Mouse (Mus musculus): ENCODE measurements at regions not wholly inside any gene's neighbourhood (a gene's known extent, or its start where the extent isn't known, plus 50 kb on each side); places are given as distances from the start of the nearest gene placed in this dataset.

DNA sequence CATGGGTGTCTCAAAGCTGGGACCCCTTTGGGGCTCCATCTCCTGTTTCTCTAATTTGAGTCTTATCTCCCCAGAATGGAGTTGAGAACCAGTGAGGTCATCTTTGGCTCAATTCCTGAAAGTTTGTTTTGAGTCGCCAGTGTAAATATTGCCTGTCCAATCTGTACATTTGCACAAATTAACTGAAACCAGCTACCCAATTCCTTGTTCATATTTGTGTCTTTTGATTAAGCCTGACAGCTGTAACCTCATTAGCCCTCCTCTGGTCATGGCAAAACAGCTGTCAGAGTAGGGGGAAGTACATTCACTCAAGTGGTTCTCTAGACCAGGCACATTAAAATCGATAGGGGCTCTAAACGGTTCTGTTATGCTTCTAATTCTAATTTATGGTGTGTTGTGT, 177.0 kb downstream of the Rps12 start:
- no peak for DNase-seq

DNA sequence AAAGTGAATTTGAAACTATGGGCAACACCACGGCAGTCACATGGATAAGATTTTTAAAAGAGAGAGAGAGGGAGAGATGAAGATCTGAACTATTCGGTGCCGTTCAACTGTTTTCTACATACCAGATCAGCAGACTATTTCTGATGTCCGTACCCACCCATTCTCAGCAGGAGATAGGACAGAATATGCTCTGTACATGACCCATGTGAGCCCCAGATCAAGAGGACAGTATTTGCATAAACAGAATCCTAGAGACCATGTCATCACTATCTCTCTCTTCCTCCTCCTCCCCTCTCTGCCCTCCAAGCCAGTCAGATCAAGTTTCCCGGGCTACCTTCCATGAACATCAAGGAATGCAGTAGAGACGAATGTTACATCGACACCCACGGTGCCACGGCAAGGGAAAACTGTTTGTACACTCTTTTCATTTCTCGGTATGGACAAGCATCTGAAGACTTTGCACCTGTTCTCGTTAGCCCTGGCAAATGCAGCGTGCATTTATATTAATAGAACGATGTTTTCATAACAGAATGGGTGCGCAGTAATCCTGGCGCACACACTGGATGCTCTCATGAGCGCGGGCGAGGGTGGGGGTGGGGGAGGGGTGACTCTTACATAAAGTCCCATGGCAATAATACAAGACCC, 177.7 kb downstream of the Rps12 start:
- DNase-seq = no peak

DNA sequence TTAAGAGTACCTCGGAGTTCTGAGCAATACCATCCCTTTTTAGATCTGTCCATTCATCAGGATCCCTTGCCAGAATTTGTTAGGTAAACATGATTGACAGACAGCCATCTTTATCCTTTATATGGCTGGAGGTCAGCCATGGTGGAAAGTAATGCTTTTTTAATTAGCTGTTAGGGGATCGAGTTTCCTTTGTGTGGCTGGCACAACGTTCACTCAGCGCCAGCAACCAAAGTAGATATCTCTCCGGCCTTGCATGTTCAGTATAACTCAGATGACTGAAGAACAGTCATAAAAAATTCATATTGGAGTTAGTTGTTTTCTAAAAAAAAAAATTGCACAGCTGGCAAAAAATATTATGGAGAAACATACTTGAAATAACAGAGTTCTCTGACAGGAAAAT, 186.4 kb downstream of the Rps12 start:
- DNase-seq = no peak

DNA sequence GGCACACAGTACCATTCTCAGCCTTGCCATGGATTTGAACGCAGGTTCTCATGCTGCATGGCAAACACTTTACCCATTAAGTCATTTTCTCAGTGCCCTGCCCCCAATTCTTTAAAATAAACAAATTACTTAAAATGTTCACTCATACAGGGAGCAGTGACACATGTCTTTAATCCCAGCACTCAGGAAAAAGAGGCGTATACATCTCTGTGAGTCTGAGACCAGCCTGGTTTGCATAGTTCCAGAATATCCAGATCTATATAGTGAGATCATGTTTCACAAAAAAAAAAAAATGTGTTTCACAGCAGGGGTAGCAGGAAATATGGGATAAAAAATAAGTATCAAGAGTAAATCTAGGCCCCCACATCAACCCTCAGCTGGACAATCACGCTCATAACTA, 191.5 kb downstream of the Rps12 start:
- no peak for DNase-seq

DNA sequence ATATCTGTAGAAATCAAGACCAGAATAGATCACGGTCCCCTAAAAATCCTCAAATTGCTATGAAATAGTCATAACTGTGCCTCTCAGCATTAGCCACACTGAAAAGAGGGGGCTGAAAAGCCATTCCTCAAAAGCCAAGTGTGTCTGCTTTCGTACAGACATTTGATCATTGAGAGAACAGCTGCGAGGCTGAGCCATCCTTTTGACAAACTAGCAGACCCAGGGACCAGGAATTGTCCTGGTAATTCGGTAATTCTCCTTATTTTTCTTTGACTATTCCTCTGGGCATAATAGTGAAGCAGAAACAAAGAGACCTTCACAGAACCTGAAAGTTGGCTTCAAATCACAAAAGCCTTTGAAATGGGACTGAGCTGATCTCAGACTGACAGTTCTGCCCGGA, 206.8 kb downstream of the Rps12 start:
- no peak for DNase-seq

DNA sequence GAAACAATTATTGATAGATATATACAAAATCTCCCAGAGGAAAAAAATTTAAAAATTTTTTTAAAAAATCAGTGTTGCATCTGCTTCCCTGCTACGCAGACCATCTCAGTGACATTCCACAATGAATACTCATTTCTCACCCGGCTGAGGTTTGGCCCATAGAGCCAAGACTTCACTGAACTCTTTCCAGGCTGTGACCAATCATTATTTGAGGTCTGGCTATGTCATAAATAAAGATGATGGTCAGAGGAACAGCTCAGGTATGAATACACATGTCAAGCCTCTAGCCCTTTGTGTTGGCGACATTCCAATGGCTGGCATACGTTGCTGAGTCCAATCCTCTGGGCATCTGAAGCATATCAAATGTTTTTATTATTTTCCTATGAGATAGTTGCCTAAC, 216.1 kb downstream of the Rps12 start:
- DNase-seq = no peak

DNA sequence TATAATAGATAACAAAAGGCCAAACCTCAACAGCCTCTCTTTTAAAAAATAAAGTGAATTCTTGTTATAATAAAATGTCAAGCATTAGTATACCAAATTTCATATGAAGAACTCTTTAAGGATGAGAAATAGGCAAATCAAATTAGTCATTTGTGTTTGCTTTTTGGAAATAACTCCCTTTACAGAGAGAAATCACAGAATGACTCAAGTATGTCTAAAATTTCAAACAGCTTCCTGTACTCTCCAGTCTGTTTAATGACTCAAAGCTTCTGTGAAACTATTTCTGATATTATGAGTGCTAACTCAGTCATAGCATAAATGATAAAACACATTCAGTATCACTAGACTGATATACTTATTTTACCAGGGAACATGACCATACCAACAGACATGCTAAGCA, 217.7 kb downstream of the Rps12 start:
- DNase-seq = no peak

DNA sequence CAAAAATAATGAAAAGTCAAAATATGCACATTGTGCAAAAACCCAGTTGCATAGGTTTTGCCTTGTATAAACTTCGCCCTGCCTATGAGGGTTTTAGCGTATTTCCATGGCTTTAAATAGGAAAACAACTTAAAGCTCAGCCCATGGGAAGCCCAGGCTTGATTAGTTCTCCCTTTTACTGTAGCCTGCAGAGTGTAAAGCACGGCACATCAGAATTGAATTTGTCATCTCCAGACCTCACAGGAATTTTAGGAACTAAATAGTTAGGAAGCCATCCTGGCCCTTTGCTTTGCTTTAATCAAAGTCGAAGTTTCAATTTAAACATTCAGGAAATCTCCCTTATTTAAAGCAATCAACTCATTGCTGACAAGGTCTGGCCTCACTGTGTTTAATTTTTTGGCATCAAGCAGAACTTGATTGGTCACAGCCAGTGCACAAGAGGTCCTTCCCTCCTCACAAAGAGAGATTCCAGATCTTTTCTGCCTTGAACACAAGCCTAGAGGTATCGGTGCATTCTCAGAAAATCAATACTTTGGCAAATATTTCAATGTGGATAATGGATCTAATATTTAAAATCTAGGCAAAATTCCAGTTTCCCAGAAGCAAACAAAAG, 211.8 kb upstream of the Eya4 start:
- DNase-seq = no peak

DNA sequence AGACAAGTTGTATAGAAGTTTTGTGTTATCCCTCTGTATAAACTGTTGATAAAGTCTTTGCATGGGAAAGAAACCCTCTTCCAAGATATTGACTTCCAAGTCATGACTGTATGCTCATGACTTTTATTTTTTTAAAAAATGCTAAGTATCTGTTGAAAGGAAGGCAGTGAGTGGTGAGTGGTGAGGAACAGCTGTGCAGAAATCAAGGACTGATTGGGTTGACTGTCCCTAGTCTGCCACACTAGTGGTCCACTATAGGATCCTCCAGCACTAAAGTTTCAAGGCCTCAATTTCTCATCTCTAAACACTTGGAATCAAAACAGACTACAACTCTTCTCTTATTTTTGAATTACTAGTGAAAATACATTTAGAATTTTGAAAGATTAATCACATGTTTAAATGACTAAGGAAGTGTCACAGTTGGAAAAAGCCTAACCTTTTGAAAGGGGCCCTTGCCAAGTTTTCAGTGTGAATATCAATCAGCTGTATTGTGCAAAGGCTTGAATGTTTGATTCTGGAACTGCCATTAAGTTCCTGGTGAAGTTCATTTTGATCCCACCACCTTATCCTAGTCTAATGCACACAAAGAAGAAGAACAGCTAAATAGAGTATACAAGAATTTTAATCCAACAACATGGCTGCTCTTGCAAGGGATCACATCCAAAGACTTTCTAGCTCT, 209.5 kb upstream of the Eya4 start:
- DNase-seq = no peak

DNA sequence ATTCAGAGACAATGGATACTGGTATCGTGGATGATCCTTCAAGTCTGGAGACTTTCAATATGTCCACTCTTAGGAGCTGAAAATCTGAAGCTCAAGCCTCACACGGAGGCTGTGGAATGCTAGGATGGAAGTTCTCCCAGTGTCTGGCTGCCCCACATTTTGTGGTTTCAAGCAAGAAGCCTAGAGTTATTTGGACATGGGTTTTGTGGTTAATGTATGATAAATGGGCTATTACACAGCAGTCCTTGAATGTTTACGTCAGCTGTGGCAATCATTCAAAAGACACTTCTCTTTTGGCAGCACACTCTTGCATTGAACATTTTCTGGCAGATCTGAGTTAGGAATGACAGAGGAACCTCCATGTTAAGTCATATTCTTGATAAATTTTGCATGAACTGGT, 207.2 kb upstream of the Eya4 start:
- DNase-seq = no peak

DNA sequence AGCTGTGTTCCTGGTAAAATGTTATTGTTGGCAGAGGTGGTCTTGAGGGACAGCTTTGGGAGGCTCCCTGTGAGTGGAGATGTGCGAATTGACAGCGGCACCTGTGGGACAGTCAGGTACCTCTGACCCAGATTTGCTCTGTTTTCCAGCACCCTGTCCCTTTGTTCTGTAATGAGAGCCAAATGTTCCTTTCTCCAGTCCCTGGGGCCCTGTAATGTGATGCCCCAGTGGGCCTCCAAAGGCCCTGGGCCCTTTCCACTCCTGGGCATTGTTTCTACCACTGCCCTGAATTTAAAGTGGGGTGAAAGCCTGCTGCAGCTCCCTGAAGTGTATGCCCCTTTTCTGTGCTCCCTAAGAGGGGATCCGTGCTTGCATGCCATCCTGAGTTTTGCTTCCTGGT, 198.6 kb upstream of the Eya4 start:
- DNase-seq = no peak

DNA sequence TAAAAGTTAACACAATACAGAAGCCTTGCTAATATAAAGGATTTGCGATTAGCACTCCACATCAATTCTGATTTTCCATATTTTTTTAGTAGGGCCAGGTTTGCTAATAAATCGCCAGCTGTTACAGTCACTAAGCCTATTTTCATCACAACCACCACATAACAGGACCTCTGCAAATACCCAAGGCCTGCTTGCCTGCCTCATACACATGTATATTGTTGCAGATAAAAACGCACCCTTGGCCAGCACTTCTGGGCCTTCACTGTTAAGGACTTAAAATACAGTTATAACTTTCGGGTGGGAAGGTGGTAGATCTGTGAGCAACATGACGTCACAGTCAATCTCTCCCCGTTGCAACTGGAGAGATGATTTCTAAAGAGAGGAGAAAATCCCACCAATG, 197.7 kb upstream of the Eya4 start:
- no peak for DNase-seq

DNA sequence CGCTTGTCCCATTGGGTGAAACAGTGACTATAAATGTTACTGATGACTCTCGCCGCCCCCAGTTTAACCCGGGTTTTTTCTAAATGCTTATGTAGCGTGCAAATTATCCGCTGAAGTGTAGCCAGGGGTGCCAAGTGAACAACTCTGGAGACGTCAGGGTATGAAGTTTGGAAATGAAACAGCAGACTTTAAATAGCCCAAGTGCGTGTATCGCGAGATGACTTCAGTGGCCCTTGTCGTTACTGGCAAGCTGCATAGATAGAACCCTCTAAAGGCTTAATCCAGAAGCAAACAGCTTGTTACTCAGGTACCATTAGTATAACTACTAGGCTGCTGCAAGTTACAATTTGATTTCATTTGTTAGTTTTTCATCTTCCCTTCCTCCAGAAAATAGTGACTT, 192.1 kb upstream of the Eya4 start:
- DNase-seq = no peak

DNA sequence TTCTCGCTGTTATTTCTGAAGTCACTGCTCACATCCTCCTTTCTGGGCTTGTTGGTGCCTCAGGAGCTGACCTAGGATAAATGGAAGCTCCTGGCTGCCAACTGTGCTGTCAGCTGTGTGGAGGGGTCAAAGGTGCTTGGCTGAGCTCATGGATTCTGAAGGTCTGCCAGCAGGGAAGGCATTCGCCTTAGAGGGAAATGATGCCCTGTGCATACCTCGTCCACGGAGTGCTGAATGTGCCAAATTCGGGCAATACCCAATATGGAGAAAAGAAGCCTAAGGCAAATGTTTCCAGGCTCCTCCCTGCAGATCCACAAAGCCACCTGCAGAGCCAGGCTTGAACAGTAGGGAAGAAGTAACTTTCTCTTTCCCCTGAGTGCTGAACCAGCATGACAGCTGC, 191.3 kb upstream of the Eya4 start:
- DNase-seq = no peak

DNA sequence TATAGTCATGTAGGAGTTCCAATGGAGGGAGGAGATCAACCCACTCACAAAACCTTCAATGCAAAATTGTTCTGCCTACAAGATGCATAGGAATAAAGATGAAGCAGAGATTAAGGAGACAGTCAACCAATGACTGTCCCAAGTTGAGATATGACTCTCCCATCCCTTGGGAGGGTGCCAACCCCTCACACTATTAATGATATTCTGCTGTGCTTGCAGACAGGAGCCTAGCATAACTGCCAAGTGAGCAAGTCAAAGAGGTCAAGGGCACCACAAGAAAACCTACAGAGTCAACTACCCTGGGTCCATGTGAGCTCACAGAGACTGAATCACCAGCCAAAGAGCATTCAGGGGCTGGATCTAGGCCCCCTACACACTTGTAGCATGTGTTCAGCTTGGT, 184.1 kb upstream of the Eya4 start:
- DNase-seq = no peak

DNA sequence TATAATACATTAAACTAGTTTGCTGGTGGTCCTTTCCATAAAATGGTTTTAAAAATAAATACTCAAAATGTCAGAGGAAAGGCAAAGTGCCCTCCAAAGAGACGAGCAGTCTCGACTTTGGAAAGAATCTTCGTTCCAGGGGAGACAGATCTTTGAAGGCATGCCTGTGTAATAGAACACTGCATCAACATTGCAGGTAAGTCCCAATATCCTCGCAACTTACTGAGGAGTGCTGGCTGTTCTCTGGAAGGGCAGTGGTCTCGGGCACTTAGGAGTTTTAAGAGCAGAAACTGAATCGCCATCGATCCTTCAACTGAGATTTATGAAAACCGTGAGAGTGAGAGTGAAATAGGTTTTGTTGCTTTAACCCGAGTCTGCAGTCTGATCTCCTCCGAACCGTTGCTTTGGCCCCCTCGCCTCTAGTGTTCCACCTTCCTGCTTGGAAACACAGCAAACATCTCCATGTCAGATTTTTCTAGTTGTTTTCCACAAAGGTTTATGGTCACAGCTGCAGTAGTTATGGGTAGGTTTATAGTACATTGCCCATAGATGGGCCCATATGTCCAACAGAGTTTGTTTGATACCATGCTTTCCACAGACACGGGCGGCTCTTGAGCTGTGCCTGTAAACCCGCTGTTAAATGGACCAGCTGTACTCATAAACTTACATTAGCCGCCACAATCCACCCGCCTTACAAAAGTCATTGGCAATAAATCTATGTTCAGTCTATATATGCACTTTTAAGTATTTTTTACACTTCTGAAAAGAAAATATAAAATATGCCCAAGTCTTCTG, 181.6 kb upstream of the Eya4 start:
- no peak for DNase-seq

DNA sequence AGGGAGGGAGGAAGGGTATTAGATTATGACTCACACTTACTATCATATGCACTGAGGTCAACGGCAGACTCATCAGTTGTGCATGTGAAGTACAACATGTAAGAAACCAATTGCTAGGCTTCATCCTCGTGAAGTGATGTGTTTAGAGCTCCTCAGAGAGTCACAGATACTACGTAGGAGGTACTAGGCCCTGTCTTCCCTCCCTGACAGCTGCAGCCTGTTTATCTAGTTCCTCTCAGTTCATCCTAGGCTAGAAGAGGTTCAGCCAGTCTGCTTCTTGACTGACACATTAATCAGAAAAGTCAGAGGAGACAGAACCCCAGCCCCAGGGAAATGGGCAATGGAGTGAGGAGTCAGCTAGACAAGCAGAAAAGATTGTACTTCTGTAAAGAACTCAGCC, 180.1 kb upstream of the Eya4 start:
- no peak for DNase-seq

DNA sequence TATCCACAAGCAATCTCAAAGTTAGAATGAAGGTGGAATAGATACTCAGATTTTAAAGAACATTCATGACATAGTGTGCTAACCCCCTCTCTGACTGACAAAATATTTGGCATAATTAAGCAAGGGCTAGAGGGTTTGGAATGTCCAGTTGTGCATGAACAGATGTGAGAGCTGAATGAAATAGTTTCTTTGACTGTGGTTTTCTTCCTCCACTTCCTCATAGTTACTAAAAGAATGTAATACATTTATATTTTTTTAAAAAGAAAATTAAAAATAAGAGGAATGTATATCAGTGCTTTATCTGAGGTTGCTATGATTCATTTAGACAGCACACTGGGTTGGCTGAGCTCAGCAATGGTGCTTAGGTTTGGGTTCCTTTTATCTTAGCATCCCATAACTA, 176.2 kb upstream of the Eya4 start:
- DNase-seq = no peak

DNA sequence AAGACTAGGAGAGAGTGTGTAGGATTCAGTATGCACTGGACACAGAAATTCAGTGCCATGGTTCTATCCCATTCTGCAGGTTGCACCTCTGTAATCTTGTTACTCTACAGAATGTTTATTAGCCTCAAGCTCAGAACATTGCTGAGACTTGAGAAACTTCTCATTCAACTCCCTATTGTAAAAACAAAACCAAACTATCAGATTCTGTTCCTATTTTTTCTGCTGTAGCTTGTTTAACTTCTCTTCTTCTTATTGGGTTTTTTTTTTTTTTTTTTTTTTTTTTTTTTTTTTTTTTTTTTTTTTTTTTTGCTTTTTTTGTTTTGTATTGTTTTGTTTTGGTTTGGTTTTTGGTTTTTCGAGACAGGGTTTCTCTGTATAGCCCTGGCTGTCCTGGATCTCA, 172.1 kb upstream of the Eya4 start:
- no peak for DNase-seq

DNA sequence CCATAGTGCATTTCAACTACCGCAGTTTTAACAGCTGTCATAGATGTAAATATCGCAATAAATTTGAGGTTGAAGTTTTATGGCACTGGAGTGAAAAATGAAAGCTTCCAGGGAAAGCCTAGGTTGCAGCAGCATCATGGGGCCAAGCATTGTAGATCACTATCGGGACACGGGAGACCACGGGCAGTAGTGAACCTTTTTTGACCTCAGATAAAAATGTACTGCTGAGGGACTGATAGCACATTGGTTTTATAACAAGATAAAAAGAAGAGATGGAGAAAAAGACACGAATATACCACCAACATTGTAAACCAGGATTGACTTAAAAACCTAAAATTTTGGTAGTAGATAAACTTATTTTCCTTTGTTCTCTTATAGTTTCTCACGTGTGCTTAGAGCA, 143.1 kb upstream of the Eya4 start:
- DNase-seq = no peak

DNA sequence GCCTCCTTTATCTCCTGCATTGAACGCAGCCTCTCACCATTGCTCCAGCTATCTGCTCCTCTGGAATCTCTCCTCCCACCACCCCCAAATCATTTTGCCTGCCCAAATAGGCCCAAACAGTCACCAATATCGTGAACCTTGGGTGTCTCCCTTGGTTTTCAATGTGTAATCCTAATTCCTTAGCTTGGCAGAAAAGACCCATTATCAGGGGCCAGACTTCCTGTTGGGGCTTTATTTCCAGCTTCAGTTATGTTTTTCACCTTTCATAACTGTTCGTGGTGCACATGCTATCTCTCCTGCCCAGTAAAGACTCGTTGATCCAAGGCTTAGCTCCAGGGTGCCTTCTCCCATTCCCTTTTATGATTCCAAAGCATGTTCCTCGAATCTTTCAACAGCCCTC, 142.4 kb upstream of the Eya4 start:
- DNase-seq = no peak

DNA sequence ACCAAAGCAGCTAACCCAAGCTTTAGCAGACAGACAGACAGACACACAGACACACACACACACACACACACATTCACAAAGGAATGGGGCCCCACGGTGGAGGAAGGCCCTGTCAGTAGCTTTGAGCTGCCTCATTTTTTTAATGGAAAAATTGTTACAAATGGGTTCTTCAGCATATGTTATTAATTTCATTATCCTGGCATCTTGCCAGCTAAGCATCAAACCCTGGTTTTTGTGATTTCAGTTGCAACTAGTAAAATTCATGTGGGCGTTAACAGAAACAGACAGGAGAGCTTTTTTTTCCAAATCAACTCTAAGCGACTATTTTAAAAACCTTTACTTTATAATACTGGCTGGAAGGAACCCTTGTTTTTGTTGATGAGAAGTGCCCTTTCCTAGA, 138.4 kb upstream of the Eya4 start:
- no peak for DNase-seq

DNA sequence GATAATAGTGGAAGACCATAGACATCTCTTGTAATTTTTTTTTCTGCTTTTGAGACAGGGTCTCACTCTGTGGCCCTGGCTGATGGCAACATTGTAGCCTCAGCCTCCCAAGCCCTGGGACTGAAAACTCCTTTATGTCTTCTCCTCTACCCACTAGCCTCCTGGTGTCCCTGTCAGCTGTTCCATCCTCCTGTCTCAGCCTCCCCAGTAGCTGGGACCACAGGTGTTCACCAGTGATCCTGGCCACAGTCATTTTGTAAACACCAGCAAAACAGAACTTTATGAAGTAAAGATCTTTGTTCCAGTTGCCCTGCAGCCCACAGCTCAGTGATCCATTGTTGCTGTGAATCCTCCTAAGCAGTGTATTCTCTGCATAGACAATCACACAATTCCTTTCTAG, 129.9 kb upstream of the Eya4 start:
- DNase-seq = no peak

DNA sequence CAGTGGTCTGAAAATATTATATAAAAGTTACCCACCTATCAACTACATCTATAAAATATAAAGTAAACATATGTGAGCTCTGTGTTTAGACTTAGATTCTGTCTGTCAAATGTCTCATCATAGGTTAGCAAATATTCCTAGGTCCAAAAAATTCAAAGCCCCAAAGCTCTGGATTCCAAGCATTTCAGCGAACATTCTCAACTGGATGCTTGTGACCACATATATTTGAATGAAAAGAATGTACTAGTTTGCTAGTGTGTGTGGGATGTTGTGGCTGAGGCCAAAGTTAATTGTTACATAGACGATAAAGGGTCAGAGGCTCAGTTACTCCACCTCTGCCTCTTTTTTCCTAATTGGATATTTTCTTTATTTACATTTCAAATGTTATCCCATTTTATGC, 128.3 kb upstream of the Eya4 start:
- no peak for DNase-seq

Data from cerebellum, adult 11-12 months (tissue).